In the genomic region with DNA sequence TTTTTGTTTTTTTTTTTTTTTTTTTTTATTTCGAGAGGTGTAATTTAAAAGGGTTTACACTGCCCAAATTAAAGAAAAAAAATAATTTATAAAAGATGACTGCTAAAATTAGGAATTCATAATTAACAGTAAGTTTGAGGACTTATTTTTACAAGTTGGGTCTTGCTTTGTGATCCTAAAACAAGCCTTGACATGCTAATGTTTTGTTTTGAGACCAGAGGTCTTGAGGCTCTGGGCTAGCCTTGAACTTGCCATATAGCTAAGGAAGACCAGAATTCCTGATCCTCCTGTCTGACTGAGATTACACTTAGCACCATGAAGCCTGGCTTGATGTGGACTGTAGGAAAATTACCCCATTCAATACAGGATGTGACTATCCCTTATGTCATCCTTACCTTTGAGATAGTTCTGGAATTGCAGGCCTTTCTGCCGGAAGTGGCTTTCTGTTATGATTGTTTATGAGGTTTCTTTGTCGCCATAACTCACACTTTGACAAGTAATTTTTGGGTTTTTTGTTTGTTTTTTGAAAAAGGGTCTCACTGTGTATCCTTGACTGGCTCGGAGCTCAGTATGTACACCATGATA, we compare ENCODE assay signal across 8 mouse cellular contexts. TPM values are rescaled to one million over a fixed set of nuclear protein-coding genes. Genes with fewer than 3 reads are reported as not detected.
A peak's percentile ranks its signal among the peaks of the same experiment; 100 is the strongest.
DNase-seq lines count a peak whose midpoint lies in the region; ATAC-seq lines count a peak whose summit lies in the region.

No protein-coding gene starts in this region.

- peaks cover 42% of the 10 kb centered on the region for H3K36me3 ChIP-seq in heart, embryonic 12.5 days
- peaks cover 65% of the 10 kb centered on the region for H3K36me3 ChIP-seq in forebrain, embryonic 10.5 days (replicated peaks)
- no peaks in the 10 kb centered on the region for H3K36me3 ChIP-seq in liver, embryonic 13.5 days

- no peak for ATAC-seq in heart, embryonic 12.5 days (ENCODE audit: insufficient number of reproducible peaks, low FRiP score)
- no peak for ATAC-seq in liver, embryonic 13.5 days (ENCODE audit: low read depth)

- 0 out of 2 replicates have a peak overlapping the region, but pooled peaks have one; percentile 33 for H3K9ac ChIP-seq in heart, embryonic 12.5 days
- H3K9ac ChIP-seq in liver, embryonic 13.5 days: no peak overlapping the region

- peak overlapping the region; percentile 30 for H3K4me3 ChIP-seq in heart, embryonic 12.5 days
- peak overlapping the region; percentile 49; the same call in 1 of the 2 replicates for H3K4me3 ChIP-seq in forebrain, embryonic 10.5 days
- no peak overlapping the region for H3K4me3 ChIP-seq in liver, embryonic 13.5 days (replicated peaks)

- H3K27me3 ChIP-seq in heart, embryonic 12.5 days (replicated peaks): no peaks in the 10 kb centered on the region
- no peaks in the 10 kb centered on the region for H3K27me3 ChIP-seq in forebrain, embryonic 10.5 days (ENCODE audit: poor library complexity, severe bottlenecking)
- H3K27me3 ChIP-seq in liver, embryonic 13.5 days: no peaks in the 10 kb centered on the region

- no peak for DNase-seq in heart, adult 9 months (ENCODE audit: low spot score in 2 of 2)
- DNase-seq in CD4-positive helper T cell, adult 2 months (ENCODE audit: low read depth, low spot score): peak; percentile 80
- no peak for DNase-seq in forebrain, embryonic 10.5 days (ENCODE audit: extremely low spot score, low spot score)
- no peak for DNase-seq in liver, embryonic 13.5 days
- no peak for DNase-seq in frontal cortex, postnatal 14 days (ENCODE audit: low spot score in 2 of 2)
- no peak for DNase-seq in left cerebral cortex, postnatal 25 days (ENCODE audit: low spot score in 2 of 2)
- DNase-seq in left cerebral cortex, postnatal 36 days (ENCODE audit: low spot score in 2 of 2): no peak

- 74% methylated on average over 4 of the region's 4 CpGs for WGBS in heart, embryonic 12.5 days
- 92% methylated on average over 4 of the region's 4 CpGs for WGBS in forebrain, embryonic 10.5 days
- 78% methylated on average over 4 of the region's 4 CpGs for WGBS in liver, embryonic 13.5 days (ENCODE audit: insufficient replicate concordance)

- H3K27ac ChIP-seq in heart, embryonic 12.5 days (ENCODE audit: poor library complexity, severe bottlenecking): no peak overlapping the region
- no peak overlapping the region for H3K27ac ChIP-seq in forebrain, embryonic 10.5 days
- no peak overlapping the region for H3K27ac ChIP-seq in liver, embryonic 13.5 days

- peak overlapping the region; percentile 67 for H3K4me2 ChIP-seq in heart, embryonic 12.5 days
- peak overlapping the region; percentile 10; the same call in 1 of the 2 replicates for H3K4me2 ChIP-seq in liver, embryonic 13.5 days

- intact Hi-C loops in left cerebral cortex, postnatal 25 days (cut with DNase I): no loop called here
- intact Hi-C loops in left cerebral cortex, postnatal 36 days (cut with DNase I): loop anchor here (10.0 kb wide), 1 partner anchor 313 kb away; no protein-coding TSS in a partner anchor

- no peaks in the 10 kb centered on the region for H3K9me3 ChIP-seq in heart, embryonic 12.5 days (replicated peaks)
- no peaks in the 10 kb centered on the region for H3K9me3 ChIP-seq in forebrain, embryonic 10.5 days
- no peaks in the 10 kb centered on the region for H3K9me3 ChIP-seq in liver, embryonic 13.5 days (replicated peaks)

- H3K4me1 ChIP-seq in heart, embryonic 12.5 days (replicated peaks): peaks cover 37% of the 10 kb centered on the region
- peaks cover 40% of the 10 kb centered on the region for H3K4me1 ChIP-seq in forebrain, embryonic 10.5 days
- H3K4me1 ChIP-seq in liver, embryonic 13.5 days (replicated peaks): peaks cover 57% of the 10 kb centered on the region

RNA-seq across cellular contexts. Expression of a gene that starts 4.6 kb away (rescaled TPM):
- polyA plus RNA-seq in heart, embryonic 12.5 days (2016; fragmentation: Nextera tagmentation; extraction: Ambion mirVana): 46.9 and 51.6 TPM in 2 replicates
- polyA plus RNA-seq in forebrain, embryonic 10.5 days (2016; fragmentation: Nextera tagmentation; extraction: Ambion mirVana): 20.7 and 24.1 TPM in 2 replicates
- 6.2 TPM in 2 replicates for polyA plus RNA-seq in liver, embryonic 13.5 days (2015; fragmentation: Nextera tagmentation; extraction: Ambion mirVana)
- 10 to 100 TPM; 35.1 to 37.3 TPM for total RNA-seq in left cerebral cortex, postnatal 25 days (2021)
- total RNA-seq in left cerebral cortex, postnatal 36 days (2021): 10 to 100 TPM; 34.8 to 41.6 TPM
